Mouse (Mus musculus) urinary bladder, adult 2 months (tissue): ENCODE measurements around the gene Pou6f2. TPM values are rescaled to one million over a fixed set of nuclear protein-coding genes. Genes with fewer than 3 reads are reported as not detected.

Experiments used
- DNase-seq: peaks from one replicate; pipeline ENCODE4 v3.0.0; 2022; ENCODE audit warnings: low spot score
- polyA plus RNA-seq: library from polyadenylated mRNA; depleted of rRNA; stranded (reverse); fragments of >200 nt; gene quantifications from 2 replicates; pipeline ENCODE4 v1.2.3, GENCODE M21; 2012

Gene Pou6f2
- polyA plus RNA-seq, 1 experiment: not detected

GRCm38 (mm10) chr13:18218566-18219234 is 178.8 kb downstream of the Pou6f2 start:
- DNase-seq: no peak

GRCm38 (mm10) chr13:18211242-18211641 is 186.2 kb downstream of the Pou6f2 start:
- no peak for DNase-seq

GRCm38 (mm10) chr13:18204476-18205250 is 192.8 kb downstream of the Pou6f2 start:
- no peak for DNase-seq

GRCm38 (mm10) chr13:18174003-18174402 is 223.5 kb downstream of the Pou6f2 start:
- DNase-seq: no peak

GRCm38 (mm10) chr13:18173021-18173420 is 224.5 kb downstream of the Pou6f2 start:
- DNase-seq: no peak

- DNase-seq: no peak
These were observed 225.2 kb downstream of the Pou6f2 start for GRCm38 (mm10) chr13:18172334-18172733.

- no peak for DNase-seq
These were observed 233.3 kb downstream of the Pou6f2 start for GRCm38 (mm10) chr13:18164182-18164581.

- no peak for DNase-seq
These were observed 236.9 kb downstream of the Pou6f2 start for GRCm38 (mm10) chr13:18160566-18160965.

GRCm38 (mm10) chr13:18153949-18154582 is 243.4 kb downstream of the Pou6f2 start:
- no peak for DNase-seq

- DNase-seq: no peak
These were observed 263.8 kb downstream of the Pou6f2 start for GRCm38 (mm10) chr13:18133646-18134045.

- DNase-seq: no peak
These were observed 264.3 kb downstream of the Pou6f2 start for GRCm38 (mm10) chr13:18133193-18133592.

GRCm38 (mm10) chr13:18131324-18131723 is 266.2 kb downstream of the Pou6f2 start:
- no peak for DNase-seq

- no peak for DNase-seq
These were observed 267.8 kb downstream of the Pou6f2 start for GRCm38 (mm10) chr13:18129697-18130096.

- no peak for DNase-seq
These were observed 268.7 kb downstream of the Pou6f2 start for GRCm38 (mm10) chr13:18128826-18129225.

GRCm38 (mm10) chr13:18128053-18128452 is 269.4 kb downstream of the Pou6f2 start:
- no peak for DNase-seq

- no peak for DNase-seq
These were observed 271.4 kb downstream of the Pou6f2 start for GRCm38 (mm10) chr13:18126111-18126510.

GRCm38 (mm10) chr13:18125226-18126000 is 272.1 kb downstream of the Pou6f2 start:
- no peak for DNase-seq

- peak; percentile 23 for DNase-seq
These were observed 273.1 kb downstream of the Pou6f2 start for GRCm38 (mm10) chr13:18124368-18124767.

GRCm38 (mm10) chr13:18120406-18120805 is 277.1 kb downstream of the Pou6f2 start:
- DNase-seq: no peak

- no peak for DNase-seq
These were observed 315.9 kb downstream of the Pou6f2 start for GRCm38 (mm10) chr13:18081443-18082119.
